Mouse (Mus musculus) MEL (cell line): Measurements from ENCODE around the gene Gm49387.

ENCODE experiments used
- CTCF ChIP-seq, 3 experiments: IDR thresholded peaks in 2 of 3; conservative IDR thresholded peaks in 1 of 3; 2 replicates each; pipeline ENCODE4 v1.5.1; 2011 to 2012; ENCODE audit warnings: low read length in 3 of 3, low read depth in 2 of 3, mild to moderate bottlenecking in 2 of 3, improper control_type of control experiment in 1 of 3, inconsistent platforms in 1 of 3, mixed read lengths in 1 of 3, moderate library complexity in 1 of 3; ENCODE audit not compliant: control insufficient read depth in 1 of 3, insufficient read depth in 1 of 3, poor library complexity in 1 of 3, severe bottlenecking in 1 of 3
- E2F4 ChIP-seq: IDR thresholded peaks from 2 replicates; pipeline ENCODE4 v1.6.1; 2011; ENCODE audit warnings: low read depth, low read length, improper control_type of control experiment, borderline replicate concordance
- HCFC1 ChIP-seq: IDR thresholded peaks from 2 replicates; pipeline ENCODE4 v1.6.1; 2012; ENCODE audit warnings: low read depth, mild to moderate bottlenecking, inconsistent platforms, low read length, improper control_type of control experiment, moderate library complexity
- JUND ChIP-seq: IDR thresholded peaks from 2 replicates; pipeline ENCODE4 v1.6.1; 2011; ENCODE audit warnings: low read depth, mild to moderate bottlenecking, improper control_type of control experiment, low read length
- MAFK ChIP-seq: IDR thresholded peaks from 2 replicates; pipeline ENCODE4 v1.6.1; 2011; ENCODE audit warnings: low read depth, mild to moderate bottlenecking, low read length, improper control_type of control experiment, borderline replicate concordance
- MAX ChIP-seq: IDR thresholded peaks from 2 replicates; pipeline ENCODE4 v1.6.1; 2011; ENCODE audit warnings: low read length, improper control_type of control experiment
- NELFE ChIP-seq: IDR thresholded peaks from 2 replicates; pipeline ENCODE4 v1.6.1; 2011; ENCODE audit warnings: low read depth, low read length, improper control_type of control experiment
- POLR2A ChIP-seq, 2 experiments: IDR thresholded peaks; 2 replicates each; pipeline ENCODE4 v1.6.1; 2011 to 2012; ENCODE audit warnings: low read length in 2 of 2, mild to moderate bottlenecking in 2 of 2, control low read depth in 1 of 2, improper control_type of control experiment in 1 of 2, low read depth in 1 of 2, moderate library complexity in 1 of 2; ENCODE audit not compliant: control insufficient read depth in 1 of 2, insufficient read depth in 1 of 2, poor library complexity in 1 of 2
- RAD21 ChIP-seq: IDR thresholded peaks from 2 replicates; pipeline ENCODE4 v1.6.1; 2011; ENCODE audit warnings: mild to moderate bottlenecking, low read depth, low read length, improper control_type of control experiment
- USF1 ChIP-seq: IDR thresholded peaks from 2 replicates; pipeline ENCODE4 v1.6.1; 2014; ENCODE audit warnings: low read depth, mild to moderate bottlenecking, inconsistent platforms, low read length, improper control_type of control experiment, moderate library complexity
- ZNF384 ChIP-seq: IDR thresholded peaks from 2 replicates; pipeline ENCODE4 v1.6.1; 2012; ENCODE audit warnings: low read depth, mild to moderate bottlenecking, inconsistent platforms, low read length, improper control_type of control experiment

DNA sequence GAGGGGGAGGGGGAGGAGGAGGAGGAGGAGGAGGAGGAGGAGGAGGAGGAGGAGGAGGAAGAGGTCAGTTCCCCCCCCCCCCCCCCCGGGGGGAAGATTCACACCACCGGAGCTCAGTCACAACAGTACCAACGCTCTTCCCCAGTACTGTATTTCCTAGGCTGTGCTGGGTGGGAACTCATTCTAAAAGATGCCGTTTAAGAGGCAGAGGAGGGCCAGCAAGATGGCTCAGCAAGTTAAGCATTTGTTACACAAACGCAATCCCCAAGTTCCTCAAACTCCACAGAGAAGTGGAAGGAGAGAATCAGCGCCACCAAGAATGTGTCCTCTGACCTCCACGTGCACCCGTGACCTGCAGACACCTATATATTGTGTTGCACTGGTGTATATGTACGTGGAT lies 57.6 kb downstream of the Gm49387 start:
- TF ChIP-seq POLR2A (IDR thresholded peaks at IDR 0.05; ENCODE audit: control insufficient read depth in 1 of 2, insufficient read depth in 1 of 2, low read depth in 1 of 2, low read length in 2 of 2, poor library complexity in 1 of 2), result no peak
- TF ChIP-seq E2F4, result no peak
- TF ChIP-seq RAD21, result no peak
- no peak for TF ChIP-seq MAFK
- no peak for TF ChIP-seq CTCF (IDR thresholded peaks at IDR 0.05 in 2 of 3, conservative IDR thresholded peaks at IDR 0.05 in 1 of 3; ENCODE audit: control insufficient read depth in 1 of 3, insufficient read depth in 1 of 3, low read depth in 2 of 3, low read length in 3 of 3, poor library complexity in 1 of 3, severe bottlenecking in 1 of 3)
- no peak for TF ChIP-seq HCFC1
- no peak for TF ChIP-seq JUND
- TF ChIP-seq USF1, result no peak
- no peak for TF ChIP-seq MAX
- TF ChIP-seq ZNF384, result no peak
- no peak for TF ChIP-seq NELFE
